Mouse (Mus musculus) brain, embryonic 14.5 days (tissue): ENCODE data around the gene Rara.

Source experiments
- CTCF ChIP-seq: fragments of 200-500 bp; IDR thresholded peaks from 2 replicates; pipeline ENCODE4 v1.5.1; 2012; ENCODE audit warnings: inconsistent platforms, mild to moderate bottlenecking, moderate library complexity, borderline replicate concordance; ENCODE audit not compliant: insufficient read depth, insufficient read length; ENCODE audit errors: extremely low read depth
- POLR2A ChIP-seq: fragments of 200-500 bp; IDR thresholded peaks from 2 replicates; pipeline ENCODE4 v1.6.1; 2012; ENCODE audit warnings: mild to moderate bottlenecking, inconsistent platforms, borderline replicate concordance; ENCODE audit not compliant: poor library complexity, insufficient read depth, insufficient read length, severe bottlenecking; ENCODE audit errors: extremely low read depth

DNA sequence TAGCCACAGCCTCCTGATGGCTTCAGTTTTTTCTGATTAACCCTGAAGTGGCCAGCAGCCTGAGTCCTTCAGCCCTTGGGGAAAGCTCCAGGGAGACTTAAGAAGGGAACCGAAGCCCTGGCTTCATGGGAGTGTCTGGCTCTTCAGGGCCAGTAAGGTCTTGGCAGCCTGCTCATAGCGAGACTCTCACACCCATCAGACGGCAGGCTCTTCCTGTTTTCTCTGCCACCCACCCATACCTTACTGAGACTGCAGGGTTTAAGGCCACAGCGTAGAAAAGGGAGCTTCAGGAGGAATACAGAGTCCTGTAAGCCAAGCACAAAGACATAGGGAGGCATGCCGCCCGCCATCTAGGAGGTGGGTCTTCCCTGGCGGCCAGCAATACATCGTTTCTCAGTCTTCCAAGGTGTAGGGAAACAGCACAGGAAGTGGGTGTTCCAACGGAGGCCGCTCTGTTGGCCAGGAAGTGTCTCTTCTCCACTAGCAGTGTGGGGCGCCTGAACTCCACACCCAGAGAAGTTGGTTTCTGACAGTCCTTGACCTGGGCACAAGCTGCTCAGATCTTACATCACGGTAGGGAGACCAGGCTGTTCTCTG lies 27.0 kb upstream of the Rara start:
- TF ChIP-seq POLR2A (no peak), CTCF (no peak)
